Mouse (Mus musculus) spleen, postnatal 4 days (tissue): Measurements from ENCODE around the gene Olfr520.
"Not testable (repeated sequence)": the region's sequence is repeated elsewhere in the genome, so short reads cannot be mapped to it uniquely, and the experiment has no call there.

Experiments
- DNase-seq, 2 experiments: peaks; one replicate each; pipeline ENCODE4 v3.0.0; 2022; ENCODE audit warnings: low spot score in 2 of 2

Olfr520 gene

GRCm38 (mm10) chr7:99712431-99712830, 17.6 kb upstream of the Olfr520 start:
- no peak for DNase-seq

GRCm38 (mm10) chr7:99716536-99716935, 13.5 kb upstream of the Olfr520 start:
- DNase-seq: no peak

DNA sequence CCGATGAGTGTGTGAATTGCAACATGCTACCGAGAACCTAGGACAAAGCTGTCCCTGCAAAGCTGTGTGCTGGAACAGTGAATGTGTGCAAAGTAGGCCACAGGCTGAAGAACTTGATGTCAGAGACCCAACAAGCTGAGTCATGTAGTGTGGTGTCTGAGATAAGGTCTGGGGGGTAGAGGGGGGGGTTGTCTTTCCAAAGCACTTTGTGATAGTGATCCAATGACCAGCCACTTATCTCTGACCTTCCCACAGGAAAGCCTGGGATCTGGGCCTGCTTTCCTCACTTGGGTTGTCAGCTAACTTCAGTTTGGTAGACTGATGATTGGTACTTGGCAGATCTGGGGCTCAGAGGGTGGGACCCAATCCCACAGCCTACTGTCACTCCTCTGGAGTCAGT, 4.5 kb downstream of the Olfr520 start:
- no peak for DNase-seq

DNA sequence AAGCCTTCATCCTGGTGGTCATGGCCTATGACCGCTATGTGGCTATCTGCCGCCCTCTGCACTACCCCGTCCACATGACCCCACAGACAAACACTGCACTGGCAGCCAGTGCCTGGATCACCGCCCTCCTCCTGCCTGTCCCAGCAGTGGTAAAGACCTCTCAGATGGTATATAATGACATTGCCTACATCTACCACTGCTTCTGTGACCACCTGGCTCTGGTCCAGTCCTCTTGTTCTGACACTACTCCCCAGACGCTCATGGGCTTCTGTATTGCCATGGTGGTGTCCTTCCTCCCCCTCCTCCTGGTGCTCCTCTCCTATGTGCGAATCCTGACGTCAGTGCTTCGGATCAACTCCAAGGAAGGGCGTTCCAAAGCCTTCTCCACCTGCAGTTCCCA, 5.4 kb downstream of the Olfr520 start:
- DNase-seq: not testable (repeated sequence)

- DNase-seq: no peak
Measured at GRCm38 (mm10) chr7:99739276-99739675, 9.2 kb downstream of the Olfr520 start.

DNA sequence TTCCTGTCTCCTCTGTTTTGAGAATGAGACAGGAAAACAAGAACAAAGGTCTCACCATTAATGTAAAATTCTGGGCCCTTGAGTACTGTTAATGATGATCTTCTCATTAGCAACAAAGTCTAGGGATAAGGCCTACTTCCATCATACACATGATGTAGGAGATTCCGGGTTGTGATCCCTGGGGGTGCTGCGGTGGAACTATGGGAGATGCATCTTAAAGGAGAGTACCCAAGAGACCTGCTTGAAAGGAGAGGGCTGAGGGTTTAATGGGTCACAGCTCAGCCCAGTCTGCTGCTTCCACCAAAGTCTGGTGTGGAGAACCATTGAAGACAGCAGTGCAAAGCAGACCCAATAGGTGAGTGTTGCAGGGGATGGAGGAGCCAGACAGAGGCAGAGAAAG, 33.1 kb downstream of the Olfr520 start, which contains the start of gene Olfr521:
Gene Olfr521, plus strand, starts transcription at position 301 of the 400 bp plus-strand sequence.
- no peak for DNase-seq

DNA sequence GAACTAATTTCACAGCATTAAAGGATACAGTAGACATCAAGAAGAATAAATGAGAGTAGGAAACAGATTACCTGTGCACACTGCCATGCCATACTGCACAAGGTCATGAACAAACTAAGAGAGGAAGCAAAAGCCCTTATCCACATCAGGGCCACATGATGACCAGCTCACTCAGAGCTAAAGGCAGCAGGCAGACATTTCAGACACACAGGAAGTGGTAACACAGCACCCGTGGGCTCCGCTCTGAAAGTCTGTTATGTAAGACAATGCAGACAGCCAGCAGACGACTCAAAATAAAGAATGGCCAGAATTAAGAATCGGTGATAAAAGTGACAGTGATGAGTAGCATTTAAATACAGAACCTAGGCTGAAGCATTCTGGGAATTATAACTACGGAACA, 51.3 kb downstream of the Olfr520 start:
- no peak for DNase-seq

DNA sequence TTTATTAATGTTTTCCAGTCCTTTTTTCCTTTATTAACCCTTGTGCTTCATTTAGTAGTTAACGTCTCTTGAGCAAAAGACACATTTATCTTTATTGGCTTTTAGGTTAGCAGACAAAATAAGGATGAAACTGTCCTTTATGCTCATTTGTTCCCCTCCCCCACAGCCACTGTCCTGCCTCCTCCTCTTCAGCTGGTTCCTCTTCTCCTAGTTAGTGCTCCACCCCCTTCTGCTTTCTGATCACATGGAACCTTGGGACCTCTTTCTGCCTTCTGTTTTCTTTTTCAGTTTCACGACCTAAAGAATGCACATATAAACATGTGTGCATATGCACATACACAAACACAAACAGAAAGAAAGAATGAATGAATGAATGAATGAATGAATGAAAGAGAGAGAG, 51.8 kb downstream of the Olfr520 start:
- DNase-seq: no peak

DNA sequence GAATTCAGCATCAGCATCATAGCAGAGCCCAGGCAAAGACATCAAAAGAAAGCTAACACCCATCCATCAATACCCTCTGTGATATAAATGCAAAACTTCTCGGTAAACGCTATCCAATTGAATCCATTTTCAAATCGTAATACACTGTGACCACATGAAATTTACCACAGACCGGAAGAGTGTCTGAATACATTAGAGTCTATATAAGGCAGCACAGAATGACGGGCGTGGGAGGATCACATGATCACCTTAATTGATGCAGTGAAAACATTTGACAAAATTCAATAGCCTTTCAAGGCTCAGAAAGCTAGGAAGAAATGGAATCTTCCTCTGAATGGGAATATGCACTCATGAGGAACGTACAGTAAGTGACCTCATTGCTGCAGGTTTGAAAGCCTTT, 53.3 kb downstream of the Olfr520 start:
- DNase-seq: no peak

- no peak for DNase-seq
Measured at GRCm38 (mm10) chr7:99785553-99785952, 55.5 kb downstream of the Olfr520 start.
